Mouse (Mus musculus) liver, postnatal 0 days (tissue): ENCODE measurements around the gene Kctd12b.

Experiments
- CTCF ChIP-seq: sonication (generic); IDR thresholded peaks from 2 replicates; pipeline ENCODE4 v1.5.1; 2016; ENCODE audit warnings: antibody characterized with exemption, low read depth
- EP300 ChIP-seq: IDR thresholded peaks from 2 replicates; pipeline ENCODE4 v1.6.1; 2016; ENCODE audit warnings: antibody characterized with exemption, low read depth, mild to moderate bottlenecking

- TF ChIP-seq CTCF (peak; percentile 46; the same call in 1 of the 2 replicates), EP300 (no peak)
Measured at GRCm38 (mm10) chrX:153640615-153641014, 55.6 kb downstream of the Kctd12b start.
